Mouse (Mus musculus) heart, embryonic 16.5 days (tissue): ENCODE results near the gene Dynll1. TPM values are rescaled to one million over a fixed set of nuclear protein-coding genes. Genes with fewer than 3 reads are reported as not detected.

Experiments used
- ATAC-seq: fragments of 200-750 bp; cut with Nextera tagmentation; replicated peaks from 2 replicates; pipeline ENCODE4 v1.8.0; 2017; ENCODE audit warnings: moderate number of reproducible peaks; ENCODE audit not compliant: insufficient read depth, low FRiP score; ENCODE audit errors: extremely low read depth
- H3K27ac ChIP-seq: fragments of 300-500 bp; sonication (generic); 2 replicates; pipeline ENCODE4 v1.5.1; 2014; ENCODE audit warnings: mild to moderate bottlenecking, low read length, control low read depth, moderate library complexity
- H3K27me3 ChIP-seq: fragments of 300-500 bp; sonication (generic); 2 replicates; pipeline ENCODE4 v1.6.1; 2014; ENCODE audit warnings: low read length, mixed read lengths; ENCODE audit not compliant: control insufficient read depth, insufficient read depth
- H3K36me3 ChIP-seq: fragments of 300-500 bp; sonication (generic); 2 replicates; pipeline ENCODE4 v1.6.1; 2014; ENCODE audit not compliant: control insufficient read depth, insufficient read depth
- H3K4me1 ChIP-seq: fragments of 300-500 bp; sonication (generic); 2 replicates; pipeline ENCODE4 v1.6.1; 2014; ENCODE audit warnings: low read length, mixed read lengths; ENCODE audit not compliant: control insufficient read depth, insufficient read depth
- H3K4me2 ChIP-seq: fragments of 300-500 bp; sonication (generic); 2 replicates; pipeline ENCODE4 v1.6.1; 2014; ENCODE audit warnings: low read depth, mild to moderate bottlenecking, control low read depth, low read length
- H3K4me3 ChIP-seq: fragments of 300-500 bp; sonication (generic); 2 replicates; pipeline ENCODE4 v1.5.1; 2014; ENCODE audit warnings: mild to moderate bottlenecking, control low read depth, low read length
- H3K9ac ChIP-seq: fragments of 300-500 bp; sonication (generic); 2 replicates; pipeline ENCODE4 v1.6.1; 2014; ENCODE audit warnings: low read length, control low read depth
- H3K9me3 ChIP-seq: fragments of 300-500 bp; sonication (generic); replicated peaks from 2 replicates; pipeline ENCODE4 v1.6.1; 2016; ENCODE audit warnings: low read length; ENCODE audit not compliant: control insufficient read depth
- WGBS: fragments of 180-500 bp; shearing (Covaris S2); extraction: QIAGEN DNeasy Blood & Tissue Kit; methylation state at CpG from one replicate; pipeline ENCODE4 v1.1.7; 2014; 5-methylcytosine and 5-hydroxymethylcytosine counted together
- polyA plus RNA-seq: library from polyadenylated mRNA; unstranded; fragments of >200 nt; fragmentation: Nextera tagmentation; extraction: Ambion mirVana; gene quantifications from 2 replicates; pipeline ENCODE4 v1.2.1, GENCODE M21; 2015

The Dynll1 gene
- polyA plus RNA-seq, 1 experiment from 2014 or later: 1,055 TPM

GRCm38 (mm10) chr5:115262502-115263291, 38.1 kb downstream of the Dynll1 start:
- H3K9me3 ChIP-seq: no peaks in the 10 kb centered on the region
- WGBS: 86% methylated on average over 14 of the region's 14 CpGs
- H3K4me2 ChIP-seq: no peak overlapping the region
- peaks cover 22% of the 10 kb centered on the region for H3K4me1 ChIP-seq
- no peaks in the 10 kb centered on the region for H3K27me3 ChIP-seq
- peaks cover 15% of the 10 kb centered on the region for H3K36me3 ChIP-seq
- H3K4me3 ChIP-seq: no peak overlapping the region
- H3K9ac ChIP-seq: no peak overlapping the region
- no peak overlapping the region for H3K27ac ChIP-seq
- ATAC-seq: no peak

- Histone ChIP-seq H3K9ac (no peak overlapping the region), H3K27me3 (no peaks in the 10 kb centered on the region), H3K27ac (no peak overlapping the region), H3K4me3 (no peak overlapping the region), H3K36me3 (peaks cover 22% of the 10 kb centered on the region), H3K9me3 (no peaks in the 10 kb centered on the region), H3K4me2 (no peak overlapping the region), H3K4me1 (peaks cover 15% of the 10 kb centered on the region)
- no peak for ATAC-seq
- WGBS: 83% methylated on average over 1 of the region's 1 CpGs
Measured at GRCm38 (mm10) chr5:115261880-115262279, 38.9 kb downstream of the Dynll1 start.

GRCm38 (mm10) chr5:115261141-115261540, 39.7 kb downstream of the Dynll1 start:
- ATAC-seq: no peak
- Histone ChIP-seq H3K4me1 (peaks cover 8% of the 10 kb centered on the region), H3K9me3 (no peaks in the 10 kb centered on the region), H3K4me2 (no peak overlapping the region), H3K27ac (no peak overlapping the region), H3K4me3 (no peak overlapping the region), H3K27me3 (no peaks in the 10 kb centered on the region), H3K9ac (no peak overlapping the region), H3K36me3 (peaks cover 28% of the 10 kb centered on the region)
- WGBS: 87% methylated on average over 8 of the region's 8 CpGs

- Histone ChIP-seq H3K4me1 (peaks cover 2% of the 10 kb centered on the region; the same call in 1 of the 2 replicates), H3K27ac (no peak overlapping the region), H3K4me2 (no peak overlapping the region), H3K9ac (no peak overlapping the region), H3K4me3 (no peak overlapping the region), H3K27me3 (no peaks in the 10 kb centered on the region), H3K36me3 (peaks cover 34% of the 10 kb centered on the region), H3K9me3 (no peaks in the 10 kb centered on the region)
- 88% methylated on average over 6 of the region's 6 CpGs for WGBS
- no peak for ATAC-seq
Measured at GRCm38 (mm10) chr5:115260356-115260755, 40.4 kb downstream of the Dynll1 start.

GRCm38 (mm10) chr5:115256909-115257546, 43.8 kb downstream of the Dynll1 start:
- no peaks in the 10 kb centered on the region for H3K4me1 ChIP-seq
- H3K27me3 ChIP-seq: no peaks in the 10 kb centered on the region
- no peak overlapping the region for H3K9ac ChIP-seq
- no peaks in the 10 kb centered on the region for H3K9me3 ChIP-seq
- 86% methylated on average over 10 of the region's 10 CpGs for WGBS
- peaks cover 36% of the 10 kb centered on the region for H3K36me3 ChIP-seq
- H3K4me2 ChIP-seq: no peak overlapping the region
- no peak overlapping the region for H3K4me3 ChIP-seq
- no peak overlapping the region for H3K27ac ChIP-seq
- no peak for ATAC-seq

GRCm38 (mm10) chr5:115255472-115255871, 45.3 kb downstream of the Dynll1 start:
- 83% methylated on average over 1 of the region's 1 CpGs for WGBS
- Histone ChIP-seq H3K4me1 (no peaks in the 10 kb centered on the region), H3K27me3 (no peaks in the 10 kb centered on the region), H3K27ac (no peak overlapping the region), H3K36me3 (peaks cover 48% of the 10 kb centered on the region), H3K4me3 (no peak overlapping the region), H3K9ac (no peak overlapping the region), H3K4me2 (no peak overlapping the region), H3K9me3 (no peaks in the 10 kb centered on the region)
- no peak for ATAC-seq

Other genes starting within 250 kb of the Dynll1 start
- gene Gm10401, start 202.7 kb downstream of the Dynll1 start, polyA plus RNA-seq: 9.2 and 14.9 TPM in 2 replicates
- 140 and 143 TPM in 2 replicates for gene Acads, start 181.7 kb downstream of the Dynll1 start, polyA plus RNA-seq
- 20.7 and 22.6 TPM in 2 replicates for gene Unc119b, start 166.0 kb downstream of the Dynll1 start, polyA plus RNA-seq
- 50.7 and 55.8 TPM in 2 replicates for gene Mlec, start 142.8 kb downstream of the Dynll1 start, polyA plus RNA-seq
- gene Cabp1, start 106.6 kb downstream of the Dynll1 start, polyA plus RNA-seq: 0.51 and 1.1 TPM in 2 replicates
- gene Pop5, start 65.2 kb downstream of the Dynll1 start, polyA plus RNA-seq: 70.5 and 76.5 TPM in 2 replicates
- 126 and 133 TPM in 2 replicates for gene Rnf10, start 28.1 kb downstream of the Dynll1 start, polyA plus RNA-seq
- gene Coq5, start 21.3 kb downstream of the Dynll1 start, polyA plus RNA-seq: 91.0 and 95.7 TPM in 2 replicates
- gene Srsf9, start 26.2 kb upstream of the Dynll1 start, polyA plus RNA-seq: 94.3 and 131 TPM in 2 replicates
- 22.4 and 24.6 TPM in 2 replicates for gene Gatc, start 40.2 kb upstream of the Dynll1 start, polyA plus RNA-seq
- gene Triap1, start 40.2 kb upstream of the Dynll1 start, polyA plus RNA-seq: 39.2 and 40.2 TPM in 2 replicates
- 1,358 and 1,596 TPM in 2 replicates for gene Cox6a1, start 48.0 kb upstream of the Dynll1 start, polyA plus RNA-seq
- 1.1 and 1.8 TPM in 2 replicates for gene Msi1, start 128.6 kb upstream of the Dynll1 start, polyA plus RNA-seq
- 0.46 and 0.92 TPM in 2 replicates for gene Pla2g1b, start 165.3 kb upstream of the Dynll1 start, polyA plus RNA-seq
- gene Sirt4, start 183.7 kb upstream of the Dynll1 start, polyA plus RNA-seq: 18.7 and 24.0 TPM in 2 replicates
- 39.1 and 40.6 TPM in 2 replicates for gene Pxn, start 205.7 kb upstream of the Dynll1 start, polyA plus RNA-seq